Mouse (Mus musculus) 3T3-L1 (cell line): ENCODE results near the gene Nrip3.

Source experiments
- DNase-seq: peaks from one replicate; pipeline ENCODE4 v3.0.0-alpha.2; 2015; ENCODE audit warnings: low read depth, low spot score

The Nrip3 gene

DNA sequence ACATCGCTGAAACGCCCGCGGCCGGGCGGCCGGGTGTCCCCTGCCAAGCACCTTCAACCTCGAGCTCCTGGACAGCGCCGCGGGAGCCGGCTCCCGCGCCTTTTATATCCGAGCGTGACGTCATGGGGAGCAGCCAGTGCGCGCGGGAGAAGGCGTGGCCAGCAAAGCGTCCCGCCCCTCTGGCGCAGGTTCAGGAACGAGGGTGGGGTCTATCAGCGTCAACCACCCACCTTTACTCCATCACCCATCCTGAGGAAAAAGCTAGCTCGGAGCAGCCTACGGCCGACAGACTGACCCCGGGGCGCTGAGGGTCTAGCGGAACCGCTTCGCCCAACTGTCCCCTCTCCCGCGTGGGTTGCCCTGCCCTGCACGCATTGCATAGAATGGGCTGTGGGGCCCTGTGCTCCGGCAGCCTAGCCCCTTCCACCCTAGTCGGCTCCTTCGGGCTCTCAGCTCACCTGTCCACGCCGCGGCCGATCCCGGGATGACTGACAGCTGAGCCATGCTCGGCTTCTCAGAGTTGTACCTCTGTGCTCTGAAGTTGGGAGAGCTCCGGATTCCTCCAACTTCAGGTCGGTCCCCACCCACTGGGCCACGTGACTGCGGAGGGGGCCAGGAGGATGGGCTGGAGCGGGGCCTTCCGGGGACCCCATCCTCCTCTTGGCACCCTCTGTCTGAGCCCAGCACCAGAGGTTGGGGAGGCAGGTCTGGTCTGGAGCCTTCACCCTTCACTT lies at the start of gene Nrip3:
Nrip3 (minus strand) TSS at position 556 of the 734 bp plus-strand sequence.
- DNase-seq: no peak

GRCm38 (mm10) chr7:109831376-109831775 lies 49.6 kb upstream of the Nrip3 start:
- no peak for DNase-seq

DNA sequence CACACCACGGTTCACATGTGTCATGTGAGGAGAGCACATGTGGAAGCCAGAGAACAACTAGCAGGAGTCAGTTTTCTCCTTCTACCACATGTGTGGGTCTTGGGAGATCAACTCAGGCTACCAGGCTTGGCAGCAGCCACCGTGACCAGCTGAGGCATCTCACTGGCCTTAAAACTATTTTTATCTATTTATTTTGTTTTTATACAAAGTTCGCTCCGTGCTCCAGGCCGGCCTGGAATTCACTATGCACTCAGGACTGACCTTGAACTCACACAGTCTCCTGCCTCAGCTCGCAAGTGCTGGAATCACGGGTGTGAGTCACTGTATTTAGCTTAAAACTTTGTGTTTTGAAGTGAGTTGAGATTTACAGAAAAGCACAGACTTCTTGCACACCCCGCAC lies 45.1 kb upstream of the Nrip3 start:
- no peak for DNase-seq

DNA sequence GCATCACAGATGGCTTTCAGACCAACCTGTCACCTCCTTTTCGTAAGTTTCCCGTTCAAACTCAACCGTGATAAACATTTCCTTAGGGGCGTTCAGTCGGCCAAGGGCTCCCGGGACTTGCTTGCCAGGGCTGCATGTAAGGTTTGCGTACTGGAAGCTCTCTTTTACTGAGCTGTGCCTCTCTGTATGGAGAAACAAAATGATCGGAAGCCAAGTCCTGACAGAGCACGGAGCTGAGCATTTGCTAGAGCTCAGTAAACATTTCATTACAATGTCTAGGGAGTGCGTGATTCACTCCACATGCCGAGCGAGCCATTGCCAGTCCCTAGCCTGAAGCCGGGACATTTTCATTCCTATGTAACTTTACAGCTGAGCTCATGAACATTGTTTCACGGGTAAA lies 43.5 kb upstream of the Nrip3 start:
- no peak for DNase-seq

GRCm38 (mm10) chr7:109818600-109818999 lies 36.8 kb upstream of the Nrip3 start:
- DNase-seq: no peak

- no peak for DNase-seq
These were observed 36.1 kb upstream of the Nrip3 start for GRCm38 (mm10) chr7:109817954-109818353.

GRCm38 (mm10) chr7:109813330-109814140 lies 31.7 kb upstream of the Nrip3 start:
- DNase-seq: no peak

GRCm38 (mm10) chr7:109807616-109808485 lies 26.0 kb upstream of the Nrip3 start:
- peak; percentile 53 for DNase-seq

DNA sequence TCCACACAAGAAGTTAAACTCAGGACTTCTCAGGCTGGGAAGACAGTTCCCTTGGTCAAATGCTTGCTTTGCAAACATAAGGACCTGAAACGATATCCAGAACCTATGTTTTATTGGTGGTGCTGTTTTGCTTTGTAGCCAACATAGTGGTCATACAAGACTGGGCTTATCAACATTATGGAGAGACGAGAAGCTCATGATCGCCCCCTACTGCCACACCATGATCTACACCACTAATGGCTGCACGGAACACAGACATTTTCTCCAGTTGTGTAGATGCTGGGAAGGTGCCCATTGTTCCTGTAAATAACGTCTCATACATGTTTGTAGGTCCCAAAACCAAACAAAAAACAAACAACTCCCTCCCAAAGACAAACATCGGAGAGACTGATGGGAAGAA lies 23.0 kb upstream of the Nrip3 start:
- peak; percentile 45 for DNase-seq

GRCm38 (mm10) chr7:109804355-109804754 lies 22.5 kb upstream of the Nrip3 start:
- DNase-seq: no peak

DNA sequence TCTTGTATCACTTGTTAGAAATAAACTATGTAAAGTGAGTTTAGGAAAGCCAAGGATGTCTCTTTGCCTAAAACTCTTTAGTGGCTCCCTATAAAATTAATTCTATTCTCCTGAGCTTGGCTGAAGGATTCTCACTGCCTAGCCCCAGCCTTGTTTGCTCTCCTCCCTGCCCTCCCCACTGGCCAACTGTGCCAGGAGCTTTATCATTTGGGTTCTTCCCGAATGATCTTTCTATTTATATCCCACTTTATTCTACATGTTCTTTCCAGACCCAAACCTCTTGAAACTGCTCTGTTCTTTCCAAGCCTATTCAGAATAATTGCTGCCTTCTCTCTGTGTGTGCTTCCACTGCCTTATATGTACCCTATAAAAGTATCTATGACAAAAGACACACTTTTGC lies 21.7 kb upstream of the Nrip3 start:
- DNase-seq: no peak

DNA sequence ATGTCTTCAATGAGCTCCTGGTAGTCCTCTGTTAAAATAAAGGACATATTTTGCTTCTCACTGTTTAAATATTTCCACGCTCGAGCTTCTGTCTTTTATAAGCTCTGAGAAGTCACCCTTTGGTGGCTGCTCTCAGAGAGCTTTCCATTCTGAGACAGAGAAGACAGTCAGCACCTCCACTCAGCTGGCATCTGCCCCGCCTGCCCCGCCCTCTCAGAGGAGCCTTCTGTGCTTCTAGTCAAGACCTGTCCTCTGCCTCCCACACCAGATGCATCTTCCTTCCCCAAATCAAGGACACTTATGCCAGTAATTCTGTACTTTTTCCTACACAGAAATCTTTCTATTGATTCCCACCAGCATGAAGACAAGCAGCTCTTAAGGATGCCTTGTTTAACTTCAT lies 18.8 kb upstream of the Nrip3 start:
- no peak for DNase-seq

DNA sequence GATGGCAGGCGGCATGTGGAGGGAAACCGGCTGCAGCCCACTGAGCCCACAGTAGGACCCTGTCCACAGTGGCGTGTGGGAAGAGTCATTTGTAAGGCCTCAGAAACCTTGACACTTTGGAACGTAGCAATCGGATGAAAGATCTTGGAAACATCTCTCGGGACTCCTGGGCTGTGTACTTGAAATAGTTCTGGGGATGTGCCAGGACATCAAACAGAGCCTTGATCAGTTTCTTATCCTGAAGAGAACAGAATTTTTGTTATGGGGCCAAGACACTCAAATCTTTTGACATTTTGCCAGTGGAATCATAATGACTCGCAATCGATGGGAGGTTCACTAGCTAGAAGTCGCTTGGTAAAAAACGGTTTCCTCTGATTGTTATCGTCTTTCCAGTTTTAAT lies 17.3 kb upstream of the Nrip3 start:
- DNase-seq: peak; percentile 38

- DNase-seq: peak; percentile 32
These were observed 13.7 kb upstream of the Nrip3 start for GRCm38 (mm10) chr7:109795564-109795963.

GRCm38 (mm10) chr7:109794556-109794955 lies 12.7 kb upstream of the Nrip3 start:
- DNase-seq: peak; percentile 54

- DNase-seq: peak; percentile 65
These were observed 10.9 kb upstream of the Nrip3 start for GRCm38 (mm10) chr7:109792759-109793158.

DNA sequence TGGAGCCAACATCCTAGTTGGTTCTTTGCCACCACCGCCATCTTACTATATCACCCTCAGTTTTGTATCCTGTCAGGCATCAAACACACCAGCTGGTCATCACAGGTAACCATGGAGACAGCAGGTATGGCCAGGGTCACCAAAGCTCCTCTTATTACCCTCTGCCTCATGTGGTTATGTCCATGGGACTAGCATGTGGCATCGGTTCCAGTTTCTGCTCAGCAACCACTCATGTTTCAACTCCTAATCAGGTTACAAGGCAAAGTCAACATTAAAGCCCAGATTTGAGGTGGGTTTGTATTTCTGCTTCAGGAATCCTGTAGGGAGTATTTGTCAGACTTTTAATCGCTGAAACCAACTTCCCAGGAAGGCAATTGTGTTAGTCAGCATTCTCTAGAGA lies 9.0 kb upstream of the Nrip3 start:
- DNase-seq: no peak

DNA sequence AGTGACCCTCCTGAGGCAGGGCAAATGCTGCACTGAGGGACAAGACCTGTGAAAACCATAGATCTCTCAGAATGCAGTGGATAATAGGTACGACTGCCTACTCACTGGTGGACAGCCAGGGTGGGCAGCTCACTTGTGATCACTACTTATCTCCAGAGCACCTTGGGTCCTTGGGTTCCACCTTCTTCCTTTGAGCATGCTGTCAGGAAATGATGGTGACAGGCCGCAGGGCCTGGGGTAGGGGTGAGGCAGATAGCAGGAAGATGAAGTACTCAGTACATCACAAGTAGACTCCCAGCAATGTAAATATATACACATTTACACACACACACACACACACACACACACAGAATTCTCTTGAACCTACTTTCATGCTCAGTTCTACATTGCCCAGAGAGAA lies 6.0 kb upstream of the Nrip3 start:
- no peak for DNase-seq

DNA sequence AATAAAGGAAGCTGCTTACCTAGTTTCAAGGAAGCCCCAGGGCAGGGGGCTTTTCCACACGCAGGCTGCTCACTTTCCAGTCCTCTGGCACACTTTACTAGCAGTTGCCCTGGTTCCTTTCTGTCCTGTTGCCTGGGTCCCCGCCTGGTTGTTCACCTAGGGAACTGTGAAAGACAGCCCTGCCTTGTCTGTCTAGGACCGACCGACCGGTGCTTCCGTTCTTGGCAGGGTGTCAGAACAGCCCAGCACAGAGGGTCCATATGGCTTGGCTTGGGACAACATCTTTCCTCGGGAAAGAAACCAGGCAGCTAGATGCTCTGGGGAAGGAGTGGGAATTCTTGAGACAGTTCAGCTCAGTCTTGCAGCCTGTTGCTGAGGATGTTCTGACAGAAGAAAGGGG lies 1.5 kb upstream of the Nrip3 start:
- no peak for DNase-seq

DNA sequence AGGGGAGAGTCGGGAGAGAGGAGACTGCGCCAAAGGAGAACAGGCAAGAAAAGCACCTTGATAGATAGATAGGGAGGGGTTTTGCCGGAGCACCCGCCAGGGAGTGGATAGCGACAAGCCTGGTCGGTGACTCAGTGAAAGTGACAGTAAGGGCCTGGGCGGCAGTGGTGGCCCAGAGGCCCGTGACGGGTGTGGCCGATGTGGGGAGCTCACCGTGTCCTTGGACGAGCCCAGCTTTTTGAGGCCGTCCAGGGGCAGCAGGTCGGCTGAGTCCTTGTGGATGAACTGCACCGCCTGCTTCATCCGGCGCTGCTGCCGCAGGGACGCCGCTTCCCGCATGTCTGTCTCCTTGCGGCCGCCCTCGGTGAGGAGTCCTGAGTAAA lies 747 bp downstream of the Nrip3 start:
- no peak for DNase-seq

- DNase-seq: no peak
These were observed 9.6 kb downstream of the Nrip3 start for GRCm38 (mm10) chr7:109772251-109772650.
